Mouse (Mus musculus) liver, embryonic 14.5 days (tissue): ENCODE results near the gene Marveld1. TPM values are rescaled to one million over a fixed set of nuclear protein-coding genes. Genes with fewer than 3 reads are reported as not detected.

Source experiments
- ATAC-seq: fragments of 200-750 bp; cut with Nextera tagmentation; 2 replicates; pipeline ENCODE4 v1.8.0; 2017; ENCODE audit warnings: moderate number of reproducible peaks, mild to moderate bottlenecking, moderate library complexity; ENCODE audit not compliant: insufficient read depth
- DNase-seq, 3 experiments: peaks; one replicate each; pipeline ENCODE4 v3.0.0-alpha.2; 2012 to 2013; ENCODE audit warnings: low read depth in 3 of 3, low spot score in 3 of 3
- H3K27ac ChIP-seq: fragments of 300-500 bp; sonication (generic); 2 replicates; pipeline ENCODE4 v1.5.1; 2014; ENCODE audit warnings: moderate library complexity, mild to moderate bottlenecking, control low read depth, inconsistent platforms
- H3K27me3 ChIP-seq: fragments of 300-500 bp; sonication (generic); 2 replicates; pipeline ENCODE4 v1.6.1; 2014; ENCODE audit warnings: mild to moderate bottlenecking, low read length, moderate library complexity; ENCODE audit not compliant: control insufficient read depth, insufficient read depth
- H3K36me3 ChIP-seq: fragments of 300-500 bp; sonication (generic); replicated peaks from 2 replicates; pipeline ENCODE4 v1.6.1; 2014; ENCODE audit warnings: low read depth; ENCODE audit not compliant: control insufficient read depth, insufficient read depth
- H3K4me1 ChIP-seq, 2 experiments: fragments of 200-500 bp in 1 of 2; fragments of 300-500 bp in 1 of 2; sonication (generic) in 1 of 2; replicated peaks; 2 replicates each; pipeline ENCODE4 v1.6.1; 2012 to 2014; ENCODE audit warnings: antibody characterized with exemption in 1 of 2, inconsistent platforms in 1 of 2, low read length in 1 of 2; ENCODE audit not compliant: control insufficient read depth in 2 of 2, insufficient read depth in 2 of 2
- H3K4me2 ChIP-seq: fragments of 300-500 bp; sonication (generic); 2 replicates; pipeline ENCODE4 v1.6.1; 2014; ENCODE audit warnings: low read depth, mild to moderate bottlenecking, control low read depth, moderate library complexity
- H3K4me3 ChIP-seq, 2 experiments: fragments of 200-500 bp in 1 of 2; fragments of 300-500 bp in 1 of 2; sonication (generic) in 1 of 2; 2 replicates each; pipeline ENCODE4 v1.5.1; 2012 to 2014; ENCODE audit warnings: low read depth in 2 of 2, low read length in 2 of 2, mild to moderate bottlenecking in 2 of 2, control low read depth in 1 of 2, inconsistent platforms in 1 of 2, moderate library complexity in 1 of 2; ENCODE audit not compliant: insufficient read depth in 1 of 2
- H3K9ac ChIP-seq: fragments of 300-500 bp; sonication (generic); replicated peaks from 2 replicates; pipeline ENCODE4 v1.6.1; 2014; ENCODE audit warnings: mild to moderate bottlenecking, control low read depth, moderate library complexity
- H3K9me3 ChIP-seq: fragments of 300-500 bp; sonication (generic); 2 replicates; pipeline ENCODE4 v1.6.1; 2016; ENCODE audit warnings: low read length, mixed read lengths; ENCODE audit not compliant: control insufficient read depth
- CTCF ChIP-seq: IDR thresholded peaks from 2 replicates; pipeline ENCODE4 v1.5.1; 2016; ENCODE audit warnings: antibody characterized with exemption, low read depth, control low read depth
- EP300 ChIP-seq: IDR thresholded peaks from 2 replicates; pipeline ENCODE4 v1.6.1; 2016; ENCODE audit warnings: antibody characterized with exemption, low read depth
- WGBS: fragments of 180-500 bp; shearing (Covaris S2); extraction: QIAGEN DNeasy Blood & Tissue Kit; methylation state at CpG from one replicate; pipeline ENCODE4 v1.1.7; 2014; ENCODE audit not compliant: insufficient replicate concordance; 5-methylcytosine and 5-hydroxymethylcytosine counted together
- polyA plus RNA-seq, 2 experiments: library from polyadenylated mRNA; depleted of rRNA in 1 of 2; stranded (reverse) in 1 of 2; unstranded in 1 of 2; fragments of >200 nt; fragmentation: Nextera tagmentation in 1 of 2; extraction: Ambion mirVana in 1 of 2; gene quantifications; 2 replicates each; pipeline versions ENCODE4 v1.2.1 to v1.2.3; 2012 to 2014

Marveld1 gene
- polyA plus RNA-seq, 2 experiments, result 1.6 to 7.6 TPM

DNA sequence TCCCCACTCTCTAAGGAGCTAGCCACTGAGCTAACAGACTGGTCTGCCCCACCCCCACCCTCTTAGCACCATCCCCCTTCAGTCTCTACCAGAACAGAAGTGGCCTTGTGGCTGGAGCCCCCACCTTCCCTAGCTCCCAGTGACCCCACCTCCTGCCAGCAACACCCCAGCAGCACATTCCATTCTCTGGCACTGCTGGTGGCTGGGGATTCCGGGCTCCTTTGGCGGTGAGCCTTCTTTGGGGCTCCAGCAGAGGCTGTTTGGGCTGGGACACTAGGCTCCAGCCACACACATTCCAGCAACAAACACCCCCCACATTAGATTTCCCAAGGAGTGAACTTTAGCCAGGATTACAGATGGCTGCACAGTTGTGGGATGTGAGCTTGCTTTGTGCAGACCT, 46.1 kb downstream of the Marveld1 start:
- Histone ChIP-seq H3K4me1 (no peaks in the 10 kb centered on the region), H3K36me3 (peaks cover 3% of the 10 kb centered on the region), H3K27ac (no peak overlapping the region), H3K4me2 (no peak overlapping the region), H3K9ac (no peak overlapping the region), H3K4me3 (no peak overlapping the region), H3K9me3 (no peaks in the 10 kb centered on the region), H3K27me3 (no peaks in the 10 kb centered on the region)
- DNase-seq, result no peak
- WGBS, result 79% methylated on average over 2 of the region's 2 CpGs
- no peak for TF ChIP-seq EP300
- TF ChIP-seq CTCF, result no peak
- no peak for ATAC-seq

DNA sequence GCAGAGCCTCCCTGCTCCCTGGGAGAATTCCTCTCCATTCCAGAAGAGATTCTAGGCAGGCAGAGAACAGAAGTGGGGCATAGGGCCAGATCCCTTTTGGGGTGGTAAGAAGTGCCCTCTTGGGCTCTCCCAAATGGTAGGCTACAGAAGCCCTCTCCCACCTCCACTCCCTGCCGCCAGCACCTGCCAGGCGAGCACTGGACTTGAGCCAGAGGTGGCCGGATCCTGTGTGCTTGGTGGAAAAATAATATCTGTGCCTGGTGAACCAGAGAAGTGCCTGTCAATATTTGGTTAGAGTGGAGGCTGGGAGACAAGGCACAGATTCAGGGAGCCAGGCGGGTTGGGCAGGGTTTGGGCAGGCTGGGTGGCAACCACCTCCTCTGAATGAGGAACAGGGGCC, 49.2 kb downstream of the Marveld1 start:
- no peaks in the 10 kb centered on the region for H3K4me1 ChIP-seq
- ATAC-seq, result no peak
- no peak overlapping the region for H3K27ac ChIP-seq
- no peaks in the 10 kb centered on the region for H3K9me3 ChIP-seq
- no peak for TF ChIP-seq CTCF
- TF ChIP-seq EP300, result no peak
- peaks cover 14% of the 10 kb centered on the region for H3K27me3 ChIP-seq
- H3K36me3 ChIP-seq, result peaks cover 3% of the 10 kb centered on the region
- H3K4me3 ChIP-seq, result no peak overlapping the region
- no peak overlapping the region for H3K9ac ChIP-seq
- 50% methylated on average over 4 of the region's 4 CpGs for WGBS
- DNase-seq, result no peak
- no peak overlapping the region for H3K4me2 ChIP-seq

DNA sequence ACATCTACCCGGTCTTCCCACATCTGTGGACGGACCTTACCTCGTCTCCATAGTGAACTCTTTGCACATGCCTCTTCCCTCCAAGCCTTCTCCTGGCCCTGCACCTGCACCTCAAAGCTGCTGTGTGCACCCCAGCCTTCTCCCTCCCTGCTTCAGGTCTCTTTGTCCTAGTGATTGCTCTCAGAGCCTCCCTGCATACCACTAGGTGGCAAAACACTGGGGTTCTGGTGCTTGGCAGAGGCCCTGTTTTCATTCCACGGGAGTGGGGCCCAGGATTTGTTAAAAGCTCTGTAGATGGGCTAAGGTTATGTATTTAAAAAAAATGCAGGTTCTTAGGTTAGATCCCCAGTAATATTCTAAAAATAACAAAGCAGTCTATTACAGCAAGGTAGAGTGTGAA, 49.9 kb downstream of the Marveld1 start:
- no peaks in the 10 kb centered on the region for H3K4me1 ChIP-seq
- WGBS, result 35% methylated on average over 4 of the region's 4 CpGs
- no peak for DNase-seq
- no peak overlapping the region for H3K9ac ChIP-seq
- H3K4me2 ChIP-seq, result no peak overlapping the region
- H3K36me3 ChIP-seq, result no peaks in the 10 kb centered on the region
- H3K9me3 ChIP-seq, result no peaks in the 10 kb centered on the region
- ATAC-seq, result no peak
- peaks cover 21% of the 10 kb centered on the region for H3K27me3 ChIP-seq
- H3K27ac ChIP-seq, result no peak overlapping the region
- H3K4me3 ChIP-seq, result no peak overlapping the region
- no peak for TF ChIP-seq CTCF
- TF ChIP-seq EP300, result no peak

DNA sequence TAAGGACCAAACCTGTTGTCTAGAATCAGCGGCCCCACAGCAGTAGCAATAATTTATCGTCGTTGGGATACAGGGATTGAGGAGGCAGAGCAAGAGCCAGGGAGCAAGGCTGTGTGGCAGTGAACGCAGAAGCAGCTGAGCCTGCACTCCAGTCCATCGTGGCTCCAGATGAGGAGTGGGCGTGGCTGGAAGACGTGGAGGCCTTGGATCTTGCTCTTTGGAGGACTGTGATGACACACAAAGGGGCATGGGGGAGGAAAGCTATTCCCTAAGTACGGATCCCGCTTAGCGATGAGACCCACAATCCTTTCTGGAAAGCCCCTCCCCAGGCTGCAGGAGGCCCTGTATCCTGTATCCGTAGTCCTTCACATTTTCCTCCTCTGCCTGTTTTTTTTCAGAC, 50.8 kb downstream of the Marveld1 start:
- no peak overlapping the region for H3K4me3 ChIP-seq
- peaks cover 30% of the 10 kb centered on the region for H3K27me3 ChIP-seq
- no peaks in the 10 kb centered on the region for H3K9me3 ChIP-seq
- no peak for DNase-seq
- 49% methylated on average over 11 of the region's 11 CpGs for WGBS
- no peak for TF ChIP-seq EP300
- no peak for TF ChIP-seq CTCF
- H3K4me2 ChIP-seq, result no peak overlapping the region
- no peak overlapping the region for H3K27ac ChIP-seq
- no peaks in the 10 kb centered on the region for H3K4me1 ChIP-seq
- H3K9ac ChIP-seq, result no peak overlapping the region
- no peak for ATAC-seq
- no peaks in the 10 kb centered on the region for H3K36me3 ChIP-seq

Other genes starting within 250 kb of the Marveld1 start
- 100.0 and 123 TPM in 2 replicates for gene Pgam1, start 235.5 kb upstream of the Marveld1 start, polyA plus RNA-seq (2012; rRNA removed)
- 172 and 190 TPM in 2 replicates for gene Pgam1, start 235.5 kb upstream of the Marveld1 start, polyA plus RNA-seq (2014; fragmentation: Nextera tagmentation; extraction: Ambion mirVana)
- 17.9 and 20.4 TPM in 2 replicates for gene Exosc1, start 214.0 kb upstream of the Marveld1 start, polyA plus RNA-seq (2012; rRNA removed)
- 38.8 and 40.1 TPM in 2 replicates for gene Exosc1, start 214.0 kb upstream of the Marveld1 start, polyA plus RNA-seq (2014; fragmentation: Nextera tagmentation; extraction: Ambion mirVana)
- 25.6 and 27.0 TPM in 2 replicates for gene Zdhhc16, start 213.9 kb upstream of the Marveld1 start, polyA plus RNA-seq (2012; rRNA removed)
- gene Zdhhc16, start 213.9 kb upstream of the Marveld1 start, polyA plus RNA-seq (2014; fragmentation: Nextera tagmentation; extraction: Ambion mirVana), result 25.9 and 28.5 TPM in 2 replicates
- 18.2 and 18.5 TPM in 2 replicates for gene Mms19, start 166.2 kb upstream of the Marveld1 start, polyA plus RNA-seq (2012; rRNA removed)
- gene Mms19, start 166.2 kb upstream of the Marveld1 start, polyA plus RNA-seq (2014; fragmentation: Nextera tagmentation; extraction: Ambion mirVana), result 10.4 and 10.8 TPM in 2 replicates
- 4.2 and 4.4 TPM in 2 replicates for gene Ubtd1, start 165.6 kb upstream of the Marveld1 start, polyA plus RNA-seq (2012; rRNA removed)
- 1.9 and 2.0 TPM in 2 replicates for gene Ubtd1, start 165.6 kb upstream of the Marveld1 start, polyA plus RNA-seq (2014; fragmentation: Nextera tagmentation; extraction: Ambion mirVana)
- 0.08 TPM in 1 of 2 replicates, not detected in the other for gene Ankrd2, start 111.4 kb upstream of the Marveld1 start, polyA plus RNA-seq (2012; rRNA removed)
- gene Ankrd2, start 111.4 kb upstream of the Marveld1 start, polyA plus RNA-seq (2014; fragmentation: Nextera tagmentation; extraction: Ambion mirVana), result not detected in 2 replicates
- gene Hoga1, start 101.8 kb upstream of the Marveld1 start, polyA plus RNA-seq (2012; rRNA removed), result 22.1 and 25.8 TPM in 2 replicates
- gene Hoga1, start 101.8 kb upstream of the Marveld1 start, polyA plus RNA-seq (2014; fragmentation: Nextera tagmentation; extraction: Ambion mirVana), result 30.4 and 36.8 TPM in 2 replicates
- gene 4933411K16Rik, start 95.2 kb upstream of the Marveld1 start, polyA plus RNA-seq (2012; rRNA removed), result 0.92 and 1.1 TPM in 2 replicates
- not detected in 2 replicates for gene 4933411K16Rik, start 95.2 kb upstream of the Marveld1 start, polyA plus RNA-seq (2014; fragmentation: Nextera tagmentation; extraction: Ambion mirVana)
- 1.5 and 1.6 TPM in 2 replicates for gene Morn4, start 61.0 kb upstream of the Marveld1 start, polyA plus RNA-seq (2012; rRNA removed)
- 1.4 TPM in 2 replicates for gene Morn4, start 61.0 kb upstream of the Marveld1 start, polyA plus RNA-seq (2014; fragmentation: Nextera tagmentation; extraction: Ambion mirVana)
- gene Pi4k2a, start 56.9 kb upstream of the Marveld1 start, polyA plus RNA-seq (2012; rRNA removed), result 8.1 and 8.6 TPM in 2 replicates
- 9.1 and 11.6 TPM in 2 replicates for gene Pi4k2a, start 56.9 kb upstream of the Marveld1 start, polyA plus RNA-seq (2014; fragmentation: Nextera tagmentation; extraction: Ambion mirVana)
- 7.2 and 8.5 TPM in 2 replicates for gene Avpi1, start 18.3 kb upstream of the Marveld1 start, polyA plus RNA-seq (2012; rRNA removed)
- 20.4 and 21.7 TPM in 2 replicates for gene Avpi1, start 18.3 kb upstream of the Marveld1 start, polyA plus RNA-seq (2014; fragmentation: Nextera tagmentation; extraction: Ambion mirVana)
- 6.8 and 8.5 TPM in 2 replicates for gene Zfyve27, start 16.6 kb downstream of the Marveld1 start, polyA plus RNA-seq (2012; rRNA removed)
- 3.9 and 4.2 TPM in 2 replicates for gene Zfyve27, start 16.6 kb downstream of the Marveld1 start, polyA plus RNA-seq (2014; fragmentation: Nextera tagmentation; extraction: Ambion mirVana)
- gene Sfrp5, start 54.9 kb downstream of the Marveld1 start, polyA plus RNA-seq (2012; rRNA removed), result not detected in 2 replicates
- gene Sfrp5, start 54.9 kb downstream of the Marveld1 start, polyA plus RNA-seq (2014; fragmentation: Nextera tagmentation; extraction: Ambion mirVana), result 0.05 TPM in 1 of 2 replicates, not detected in the other
- gene Golga7b, start 100.2 kb downstream of the Marveld1 start, polyA plus RNA-seq (2012; rRNA removed), result 0.02 TPM in 1 of 2 replicates, not detected in the other
- not detected in 2 replicates for gene Golga7b, start 100.2 kb downstream of the Marveld1 start, polyA plus RNA-seq (2014; fragmentation: Nextera tagmentation; extraction: Ambion mirVana)